Mouse (Mus musculus) thymus, postnatal 4 days (tissue): Measurements from ENCODE around the gene Gfy.

Source experiments
- DNase-seq: peaks from one replicate; pipeline ENCODE4 v3.0.0; 2021

Gene Gfy

GRCm38 (mm10) chr7:45179469-45179868, at the start of gene Gfy:
Gfy (minus strand) TSS chr7:45179569.
- DNase-seq = no peak

GRCm38 (mm10) chr7:45229046-45229445, 49.7 kb upstream of the Gfy start:
- DNase-seq = no peak

GRCm38 (mm10) chr7:45228548-45228947, 49.2 kb upstream of the Gfy start:
- DNase-seq = no peak

- no peak for DNase-seq
Measured at GRCm38 (mm10) chr7:45226421-45226820, 47.1 kb upstream of the Gfy start.

GRCm38 (mm10) chr7:45224826-45225225, 45.5 kb upstream of the Gfy start:
- no peak for DNase-seq

GRCm38 (mm10) chr7:45221680-45222079, 42.3 kb upstream of the Gfy start:
- DNase-seq = no peak

GRCm38 (mm10) chr7:45216442-45217183, 37.2 kb upstream of the Gfy start:
- peak; percentile 37 for DNase-seq

- no peak for DNase-seq
Measured at GRCm38 (mm10) chr7:45215673-45216441, 36.5 kb upstream of the Gfy start, which contains the start of gene Tead2. Tead2 (plus strand) TSS chr7:45215753.

- DNase-seq = no peak
Measured at GRCm38 (mm10) chr7:45213708-45214107, 34.3 kb upstream of the Gfy start.

- DNase-seq = no peak
Measured at GRCm38 (mm10) chr7:45212356-45212755, 33.0 kb upstream of the Gfy start.

GRCm38 (mm10) chr7:45211851-45212251, 32.5 kb upstream of the Gfy start, which contains the start of gene Dkkl1:
Dkkl1 (minus strand) TSS chr7:45212147.
- DNase-seq = no peak

- DNase-seq = no peak
Measured at GRCm38 (mm10) chr7:45211070-45211469, 31.7 kb upstream of the Gfy start.

GRCm38 (mm10) chr7:45208260-45208659, 28.9 kb upstream of the Gfy start:
- no peak for DNase-seq

- peak; percentile 94 for DNase-seq
Measured at GRCm38 (mm10) chr7:45204380-45205143, 25.2 kb upstream of the Gfy start, which contains the start of gene Ccdc155. Ccdc155 (minus strand) TSS chr7:45204892.

- no peak for DNase-seq
Measured at GRCm38 (mm10) chr7:45202654-45203053, 23.3 kb upstream of the Gfy start.

- no peak for DNase-seq
Measured at GRCm38 (mm10) chr7:45198961-45199360, 19.6 kb upstream of the Gfy start.

- no peak for DNase-seq
Measured at GRCm38 (mm10) chr7:45198435-45198834, 19.1 kb upstream of the Gfy start.

GRCm38 (mm10) chr7:45196994-45197393, 17.6 kb upstream of the Gfy start:
- DNase-seq = no peak

- no peak for DNase-seq
Measured at GRCm38 (mm10) chr7:45196176-45196535, 16.8 kb upstream of the Gfy start.

- no peak for DNase-seq
Measured at GRCm38 (mm10) chr7:45195341-45196175, 16.2 kb upstream of the Gfy start.

GRCm38 (mm10) chr7:45193871-45194785, 14.8 kb upstream of the Gfy start:
- DNase-seq = no peak
